Mouse (Mus musculus): ENCODE data around the gene Gm28778. TPM values are rescaled to one million over a fixed set of nuclear protein-coding genes. Genes with fewer than 3 reads are reported as not detected.

The Gm28778 gene
- total and polyA plus RNA-seq, 3 experiments, result 1.5 TPM; not detected in 2

DNA sequence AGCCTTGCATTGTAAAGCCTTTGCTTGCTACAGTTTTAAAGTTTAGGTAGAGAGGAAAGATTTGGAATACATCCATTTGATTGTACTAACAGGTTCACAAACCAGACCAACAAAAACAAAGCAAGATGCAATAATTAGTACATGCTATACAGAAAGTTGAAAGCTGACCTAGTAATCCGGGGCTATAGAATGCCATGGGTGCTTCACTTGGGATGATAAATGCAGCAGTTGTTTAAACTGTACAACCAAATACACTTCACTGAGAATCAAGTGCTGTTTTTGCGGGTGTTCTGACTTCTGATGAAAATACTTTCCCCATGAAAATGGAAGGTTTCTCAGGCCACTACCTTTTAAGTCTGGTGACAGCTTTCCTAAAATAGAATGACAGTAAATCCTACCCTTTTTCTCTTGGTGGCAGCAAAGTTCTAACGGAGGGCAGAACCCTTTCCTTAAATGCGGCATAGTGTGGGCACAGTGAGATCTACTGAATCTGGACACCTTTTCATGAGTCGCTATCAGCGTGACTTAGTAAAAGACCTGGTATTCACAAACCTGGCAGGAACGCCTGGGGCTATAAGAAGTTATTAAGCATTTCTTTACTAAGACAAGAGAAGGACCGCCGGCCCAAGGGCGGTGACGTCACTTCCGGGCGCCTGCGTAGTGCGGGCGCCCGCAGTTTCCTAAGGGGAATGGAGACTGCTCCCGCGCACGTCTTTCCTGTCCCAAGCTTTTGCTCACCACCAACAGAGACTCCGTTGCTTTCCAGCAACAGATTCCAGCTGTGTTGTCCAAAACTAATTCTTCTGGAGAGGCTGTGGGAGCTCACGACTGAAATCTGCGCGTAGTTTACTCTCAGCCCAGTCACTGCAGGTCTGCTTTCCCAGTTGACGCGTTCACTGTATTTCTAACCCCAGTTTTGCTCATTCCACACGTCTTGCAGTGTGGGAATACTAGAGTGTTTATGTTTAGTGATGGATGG lies 16.4 kb downstream of the Gm28778 start, which contains the start of gene Osgepl1 (continued):
- TF ChIP-seq USF1 (IDR thresholded peaks at IDR 0.05; ENCODE audit: low read depth, low read length) (no peak), POLR2A (IDR thresholded peaks at IDR 0.05; ENCODE audit: low read depth, low read length) (peak; percentile 89), PAX5 (IDR thresholded peaks at IDR 0.05; ENCODE audit: low read length) (no peak), BHLHE40 (IDR thresholded peaks at IDR 0.05; ENCODE audit: low read depth, low read length) (peak; percentile 40; the same call in 1 of the 2 replicates), MXI1 (IDR thresholded peaks at IDR 0.05; ENCODE audit: low read depth, low read length) (0 out of 2 replicates have a peak, but pooled peaks have one; percentile 43), KAT2A (IDR thresholded peaks at IDR 0.05; ENCODE audit: insufficient replicate concordance, low read length) (no peak)

DNA sequence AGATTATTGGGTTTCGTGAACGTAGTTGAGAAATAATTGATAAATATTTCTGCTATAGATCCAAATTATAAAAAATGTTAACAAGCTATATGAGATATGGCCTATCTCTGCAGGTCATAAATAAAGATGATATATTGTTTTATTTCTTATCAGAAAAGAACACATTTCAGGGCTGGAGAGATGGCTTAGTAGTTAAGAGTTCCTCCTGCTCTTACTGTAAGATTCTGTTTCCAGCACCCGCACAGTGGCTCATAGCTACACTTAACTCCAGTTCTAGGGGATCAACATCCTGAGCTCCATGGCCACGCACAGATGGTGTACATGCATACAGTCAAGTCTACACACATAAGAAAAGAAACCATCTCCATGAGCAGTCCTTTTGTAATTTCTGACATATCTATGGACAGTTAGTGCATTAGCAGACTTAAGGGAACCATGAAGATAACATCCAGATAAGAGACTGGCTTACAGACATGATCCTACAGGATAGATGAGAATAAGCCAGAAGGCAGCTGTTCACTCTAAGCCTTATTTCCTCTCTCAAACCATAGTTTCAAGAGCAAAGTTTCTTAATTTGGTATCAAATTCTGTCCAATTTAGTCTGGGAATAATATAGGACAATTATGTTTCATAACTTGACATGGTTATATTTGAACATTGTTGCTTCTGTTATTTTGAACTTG lies 24.9 kb downstream of the Gm28778 start:
- H3K4me3 ChIP-seq (replicated peaks in 1 of 3; ENCODE audit: low read depth in 2 of 3, low read length in 2 of 3, poor library complexity in 1 of 3), result no peak overlapping the region
- in situ Hi-C loops (cut with MboI; ENCODE audit: low pct_ligation_motif_present, low pct_unique_long_range_greater_than_20kb, low sequenced_read_pairs), result no loop called here
- H3K9ac ChIP-seq (ENCODE audit: insufficient read depth, low read depth), result no peak overlapping the region
- no peak for DNase-seq (ENCODE audit: extremely low read depth)
- no peaks in the 10 kb centered on the region for H3K9me3 ChIP-seq (replicated peaks; ENCODE audit: low read length)
- H3K79me2 ChIP-seq (replicated peaks; ENCODE audit: control insufficient read depth, extremely low read depth, insufficient read depth, poor library complexity, severe bottlenecking), result no peaks in the 10 kb centered on the region
- H3K4me2 ChIP-seq (ENCODE audit: insufficient read depth, low read depth, poor library complexity, severe bottlenecking), result no peak overlapping the region
- TF ChIP-seq NELFE (IDR thresholded peaks at IDR 0.05; ENCODE audit: low read depth, low read length) (no peak), NRF1 (IDR thresholded peaks at IDR 0.05; ENCODE audit: low read depth, low read length) (no peak), MXI1 (IDR thresholded peaks at IDR 0.05; ENCODE audit: low read depth, low read length) (no peak), BHLHE40 (IDR thresholded peaks at IDR 0.05; ENCODE audit: low read depth, low read length) (no peak), RAD21 (IDR thresholded peaks at IDR 0.05; ENCODE audit: low read depth, low read length) (no peak), ZNF384 (IDR thresholded peaks at IDR 0.05; ENCODE audit: low read depth, low read length) (no peak), JUND (conservative IDR thresholded peaks at IDR 0.05; ENCODE audit: low read depth, low read length) (no peak), UBTF (IDR thresholded peaks at IDR 0.05; ENCODE audit: low read depth, low read length) (no peak), USF2 (conservative IDR thresholded peaks at IDR 0.05; ENCODE audit: low read depth, low read length) (no peak)
- dilution Hi-C loops (cut with MboI; ENCODE audit: extremely low pct_ligation_motif_present, extremely low pct_unique_long_range_greater_than_20kb, low sequenced_read_pairs), result no loop called here
- no peak overlapping the region for H3K27ac ChIP-seq (ENCODE audit: insufficient read depth, low read depth)
- peaks cover 17 to 49% of the 10 kb centered on the region in 2 experiments for H3K36me3 ChIP-seq (replicated peaks in 1 of 2; ENCODE audit: control insufficient read depth in 1 of 2, insufficient read depth in 1 of 2, low read length in 1 of 2)
- H3K27me3 ChIP-seq (replicated peaks), result no peaks in the 10 kb centered on the region
- no peaks in the 10 kb centered on the region for H3K4me1 ChIP-seq (ENCODE audit: control insufficient read depth in 1 of 2, insufficient read depth in 2 of 2)

DNA sequence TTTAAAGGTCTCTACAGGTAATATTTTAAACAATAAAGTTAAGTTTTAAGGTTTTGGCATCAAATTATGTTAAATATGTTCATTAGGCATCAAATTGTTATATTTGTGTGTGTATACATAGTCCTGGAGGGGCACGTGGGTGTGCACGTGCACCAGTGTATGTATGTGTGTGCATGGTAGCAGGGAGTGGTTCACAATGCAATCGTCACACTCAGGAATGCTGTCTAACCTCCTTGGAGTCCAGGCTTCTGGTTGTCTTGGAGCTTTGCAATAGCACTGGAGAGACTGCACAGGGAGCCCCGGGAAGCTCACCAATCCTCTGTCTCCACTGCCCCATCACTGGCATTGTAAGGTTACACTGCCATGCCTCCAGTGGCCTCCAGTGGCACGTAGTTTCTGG lies 26.3 kb downstream of the Gm28778 start:
- Histone ChIP-seq H3K9me3 (replicated peaks; ENCODE audit: low read length) (no peaks in the 10 kb centered on the region), H3K79me2 (replicated peaks; ENCODE audit: control insufficient read depth, extremely low read depth, insufficient read depth, poor library complexity, severe bottlenecking) (no peaks in the 10 kb centered on the region), H3K27me3 (replicated peaks) (no peaks in the 10 kb centered on the region), H3K4me1 (ENCODE audit: control insufficient read depth in 1 of 2, insufficient read depth in 2 of 2) (no peaks in the 10 kb centered on the region), H3K9ac (ENCODE audit: insufficient read depth, low read depth) (no peak overlapping the region), H3K27ac (ENCODE audit: insufficient read depth, low read depth) (no peak overlapping the region), H3K4me2 (ENCODE audit: insufficient read depth, low read depth, poor library complexity, severe bottlenecking) (no peak overlapping the region), H3K36me3 (replicated peaks in 1 of 2; ENCODE audit: control insufficient read depth in 1 of 2, insufficient read depth in 1 of 2, low read length in 1 of 2) (peaks cover 11 to 36% of the 10 kb centered on the region in 2 experiments), H3K4me3 (replicated peaks in 1 of 3; ENCODE audit: low read depth in 2 of 3, low read length in 2 of 3, poor library complexity in 1 of 3) (no peak overlapping the region)
- in situ Hi-C loops (cut with MboI; ENCODE audit: low pct_ligation_motif_present, low pct_unique_long_range_greater_than_20kb, low sequenced_read_pairs) (no loop called here), dilution Hi-C loops (cut with MboI; ENCODE audit: extremely low pct_ligation_motif_present, extremely low pct_unique_long_range_greater_than_20kb, low sequenced_read_pairs) (no loop called here)
- DNase-seq (ENCODE audit: extremely low read depth), result no peak
- TF ChIP-seq PAX5 (IDR thresholded peaks at IDR 0.05; ENCODE audit: low read length) (no peak), BHLHE40 (IDR thresholded peaks at IDR 0.05; ENCODE audit: low read depth, low read length) (no peak), MXI1 (IDR thresholded peaks at IDR 0.05; ENCODE audit: low read depth, low read length) (no peak), MAFK (IDR thresholded peaks at IDR 0.05; ENCODE audit: insufficient replicate concordance, low read length) (no peak), ZNF384 (IDR thresholded peaks at IDR 0.05; ENCODE audit: low read depth, low read length) (no peak), TCF12 (IDR thresholded peaks at IDR 0.05; ENCODE audit: low read depth, low read length) (no peak), KAT2A (IDR thresholded peaks at IDR 0.05; ENCODE audit: insufficient replicate concordance, low read length) (no peak), USF1 (IDR thresholded peaks at IDR 0.05; ENCODE audit: low read depth, low read length) (no peak), MAZ (IDR thresholded peaks at IDR 0.05; ENCODE audit: low read depth, low read length) (no peak)
